15 mouse cellular contexts compared by ENCODE assay signal in genomic region chr13:57515737-57516136, GRCm38 (mm10).
"Had no signal": no experiment of that assay in that cellular context is flagged by ENCODE, and none has a peak within 500 bp of the region (broad histone marks: within the 10 kb centered on the region; RNA-seq: fewer than 3 reads in every experiment).

No protein-coding gene starts in this region.

- H3K4me2 ChIP-seq: lung, embryonic 14.5 days; midbrain, embryonic 11.5 days; midbrain, embryonic 13.5 days; midbrain, embryonic 15.5 days; neural tube, embryonic 12.5 days had no signal

- H3K27ac ChIP-seq: midbrain, embryonic 13.5 days; midbrain, embryonic 15.5 days; neural tube, embryonic 12.5 days had no signal

- ATAC-seq: midbrain, embryonic 13.5 days; midbrain, embryonic 15.5 days had no signal

- DNase-seq: lung, adult 18-20 months; lung, embryonic 14.5 days; lung, postnatal 10 days; lung, postnatal 4 days; right cerebral cortex, postnatal 25 days; right cerebral cortex, postnatal 4 days; spleen, adult 18-20 months; thymus, adult 18-20 months; thymus, postnatal 14 days; thymus, postnatal 36 days had no signal

- H3K4me1 ChIP-seq: megakaryocyte, embryonic 14.5 days; neural tube, embryonic 12.5 days had no signal

- H3K9ac ChIP-seq: lung, embryonic 14.5 days; midbrain, embryonic 13.5 days; midbrain, embryonic 15.5 days; neural tube, embryonic 12.5 days had no signal

- H3K36me3 ChIP-seq: midbrain, embryonic 13.5 days; midbrain, embryonic 15.5 days; neural tube, embryonic 12.5 days had no signal

- H3K4me3 ChIP-seq: megakaryocyte, embryonic 14.5 days; midbrain, embryonic 13.5 days; midbrain, embryonic 15.5 days; neural tube, embryonic 12.5 days had no signal

- H3K9me3 ChIP-seq: midbrain, embryonic 13.5 days; midbrain, embryonic 15.5 days; neural tube, embryonic 12.5 days had no signal

- H3K27me3 ChIP-seq: megakaryocyte, embryonic 14.5 days; midbrain, embryonic 13.5 days; midbrain, embryonic 15.5 days; neural tube, embryonic 12.5 days had no signal
